Mouse (Mus musculus) megakaryocyte, embryonic 14.5 days (primary cell): ENCODE data around the gene Spata5. TPM values are rescaled to one million over a fixed set of nuclear protein-coding genes. Genes with fewer than 3 reads are reported as not detected.
"Not testable (repeated sequence)": the region's sequence is repeated elsewhere in the genome, so short reads cannot be mapped to it uniquely, and the experiment has no call there.

ENCODE experiments used
- H3K27me3 ChIP-seq: replicated peaks from 2 replicates; pipeline ENCODE3; 2012; ENCODE audit warnings: inconsistent platforms
- H3K36me3 ChIP-seq: replicated peaks from 2 replicates; pipeline ENCODE3; 2012; ENCODE audit warnings: low read length, inconsistent platforms, mixed read lengths
- H3K4me1 ChIP-seq: 2 replicates; pipeline ENCODE4 v1.6.1; 2012; ENCODE audit warnings: inconsistent platforms
- H3K4me3 ChIP-seq: replicated peaks from 2 replicates; pipeline ENCODE3; 2012; ENCODE audit warnings: moderate library complexity, mild to moderate bottlenecking, inconsistent platforms
- H3K9me3 ChIP-seq: 2 replicates; pipeline ENCODE4 v1.6.1; 2012; ENCODE audit warnings: inconsistent platforms
- FLI1 ChIP-seq: IDR thresholded peaks from 2 replicates; pipeline ENCODE4 v1.6.1; 2012; ENCODE audit warnings: low read length, inconsistent platforms, mixed read lengths
- GATA1 ChIP-seq: IDR thresholded peaks from 3 replicates; pipeline ENCODE4 v1.6.1; 2012; ENCODE audit warnings: mixed read lengths, low read length, inconsistent platforms, borderline replicate concordance
- polyA plus RNA-seq: library from polyadenylated mRNA; stranded (reverse); fragments of >175 nt; gene quantifications from 2 replicates; pipeline ENCODE4 v1.2.3, GENCODE M21; 2012; ENCODE audit warnings: low replicate concordance; ENCODE audit not compliant: insufficient read depth

Spata5 gene
- polyA plus RNA-seq, 1 experiment: 3.3 TPM

GRCm38 (mm10) chr3:37585967-37586730, 166.5 kb downstream of the Spata5 start:
- no peak for TF ChIP-seq GATA1
- no peak for TF ChIP-seq FLI1
- H3K4me1 ChIP-seq: peaks cover 6% of the 10 kb centered on the region
- peaks cover 5% of the 10 kb centered on the region for H3K36me3 ChIP-seq
- H3K9me3 ChIP-seq: no peaks in the 10 kb centered on the region
- H3K4me3 ChIP-seq: no peak overlapping the region
- no peaks in the 10 kb centered on the region for H3K27me3 ChIP-seq

GRCm38 (mm10) chr3:37586731-37587578, 167.3 kb downstream of the Spata5 start:
- TF ChIP-seq GATA1 (no peak), FLI1 (no peak)
- no peaks in the 10 kb centered on the region for H3K9me3 ChIP-seq
- H3K27me3 ChIP-seq: no peaks in the 10 kb centered on the region
- H3K4me3 ChIP-seq: no peak overlapping the region
- H3K4me1 ChIP-seq: peaks cover 6% of the 10 kb centered on the region
- no peaks in the 10 kb centered on the region for H3K36me3 ChIP-seq

GRCm38 (mm10) chr3:37595721-37596120, 176.0 kb downstream of the Spata5 start:
- H3K4me3 ChIP-seq: no peak overlapping the region
- no peaks in the 10 kb centered on the region for H3K36me3 ChIP-seq
- H3K9me3 ChIP-seq: 0 out of 2 replicates have a peak, but pooled peaks cover 5% of the 10 kb centered on the region
- peaks cover 10% of the 10 kb centered on the region for H3K27me3 ChIP-seq
- TF ChIP-seq GATA1 (no peak), FLI1 (no peak)
- peaks cover 17% of the 10 kb centered on the region for H3K4me1 ChIP-seq

- peaks cover 17% of the 10 kb centered on the region for H3K4me1 ChIP-seq
- no peaks in the 10 kb centered on the region for H3K36me3 ChIP-seq
- H3K27me3 ChIP-seq: peaks cover 18% of the 10 kb centered on the region
- H3K4me3 ChIP-seq: no peak overlapping the region
- 0 out of 2 replicates have a peak, but pooled peaks cover 5% of the 10 kb centered on the region for H3K9me3 ChIP-seq
- TF ChIP-seq GATA1 (no peak), FLI1 (no peak)
Measured at GRCm38 (mm10) chr3:37596519-37596918, 176.8 kb downstream of the Spata5 start.

- H3K27me3 ChIP-seq: peaks cover 20% of the 10 kb centered on the region
- H3K36me3 ChIP-seq: no peaks in the 10 kb centered on the region
- H3K4me3 ChIP-seq: no peak overlapping the region
- no peak for TF ChIP-seq FLI1
- no peak for TF ChIP-seq GATA1
- peaks cover 17% of the 10 kb centered on the region for H3K4me1 ChIP-seq
- H3K9me3 ChIP-seq: 0 out of 2 replicates have a peak, but pooled peaks cover 5% of the 10 kb centered on the region
Measured at GRCm38 (mm10) chr3:37597200-37597599, 177.5 kb downstream of the Spata5 start.

GRCm38 (mm10) chr3:37599641-37600040, 179.9 kb downstream of the Spata5 start:
- not testable (repeated sequence) for H3K4me3 ChIP-seq, H3K36me3 ChIP-seq, H3K9me3 ChIP-seq
- peaks cover 22% of the 10 kb centered on the region for H3K27me3 ChIP-seq
- H3K4me1 ChIP-seq: peaks cover 34% of the 10 kb centered on the region

GRCm38 (mm10) chr3:37602356-37602755, 182.7 kb downstream of the Spata5 start:
- no peaks in the 10 kb centered on the region for H3K36me3 ChIP-seq

GRCm38 (mm10) chr3:37602890-37603289, 183.2 kb downstream of the Spata5 start:
- no peak overlapping the region for H3K4me3 ChIP-seq
- peaks cover 24% of the 10 kb centered on the region for H3K4me1 ChIP-seq
- peaks cover 21% of the 10 kb centered on the region for H3K9me3 ChIP-seq
- H3K36me3 ChIP-seq: no peaks in the 10 kb centered on the region
- TF ChIP-seq GATA1: no peak
- peaks cover 32% of the 10 kb centered on the region for H3K27me3 ChIP-seq

More at GRCm38 (mm10) chr3:37602356-37602755, 182.7 kb downstream of the Spata5 start:
- H3K9me3 ChIP-seq: peaks cover 16% of the 10 kb centered on the region
- no peak overlapping the region for H3K4me3 ChIP-seq
- no peak for TF ChIP-seq FLI1
- TF ChIP-seq GATA1: no peak
- H3K4me1 ChIP-seq: peaks cover 27% of the 10 kb centered on the region
- peaks cover 32% of the 10 kb centered on the region for H3K27me3 ChIP-seq

- TF ChIP-seq FLI1 (no peak), GATA1 (no peak)
- peaks cover 21% of the 10 kb centered on the region for H3K9me3 ChIP-seq
- H3K36me3 ChIP-seq: no peaks in the 10 kb centered on the region
- H3K4me3 ChIP-seq: no peak overlapping the region
- H3K4me1 ChIP-seq: peaks cover 24% of the 10 kb centered on the region
- peaks cover 32% of the 10 kb centered on the region for H3K27me3 ChIP-seq
Measured at GRCm38 (mm10) chr3:37603541-37603940, 183.8 kb downstream of the Spata5 start.
